Mouse (Mus musculus): ENCODE measurements around the gene Mgat4b.

Mgat4b gene

DNA sequence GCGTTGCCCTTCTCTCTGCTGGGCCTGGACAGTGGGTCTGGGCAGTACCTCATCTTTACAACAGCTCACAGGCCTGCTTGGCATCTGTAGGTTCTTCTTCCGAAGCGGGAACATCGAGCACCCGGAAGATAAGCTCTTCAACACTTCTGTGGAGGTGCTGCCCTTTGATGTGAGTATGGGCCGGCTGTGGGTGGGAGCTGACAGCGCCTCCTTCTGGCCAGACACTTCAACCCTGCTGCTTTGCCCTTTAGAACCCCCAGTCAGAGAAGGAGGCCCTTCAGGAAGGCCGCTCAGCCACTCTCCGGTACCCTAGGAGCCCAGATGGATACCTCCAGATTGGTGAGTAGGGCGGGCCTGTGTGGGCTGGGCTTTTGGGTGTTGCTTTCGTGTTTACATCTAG lies 23.3 kb downstream of the Mgat4b start:
- TF ChIP-seq CTCF (conservative IDR thresholded peaks at IDR 0.05; ENCODE audit: low read length) (peak; percentile 64), POU5F1 (IDR thresholded peaks at IDR 0.05; ENCODE audit: borderline replicate concordance, low read length) (no peak)
- H3K27me3 ChIP-seq (ENCODE audit: insufficient read depth, low read length): peaks cover 89% of the 10 kb centered on the region
- peaks cover 88% of the 10 kb centered on the region for H3K4me1 ChIP-seq (replicated peaks; ENCODE audit: low read depth, low read length)
- peaks cover 41% of the 10 kb centered on the region for H3K36me3 ChIP-seq (ENCODE audit: insufficient read depth, low read length)
- peak overlapping the region; percentile 74 for H3K4me3 ChIP-seq (replicated peaks; ENCODE audit: low read length)
- no peaks in the 10 kb centered on the region for H3K9me3 ChIP-seq (ENCODE audit: low read length)

GRCm38 (mm10) chr11:50234606-50235005 lies 23.9 kb downstream of the Mgat4b start:
- Histone ChIP-seq H3K4me3 (replicated peaks; ENCODE audit: low read length) (peak overlapping the region; percentile 74), H3K9me3 (ENCODE audit: low read length) (no peaks in the 10 kb centered on the region), H3K27me3 (ENCODE audit: insufficient read depth, low read length) (peaks cover 89% of the 10 kb centered on the region), H3K36me3 (ENCODE audit: insufficient read depth, low read length) (peaks cover 45% of the 10 kb centered on the region), H3K4me1 (replicated peaks; ENCODE audit: low read depth, low read length) (peaks cover 83% of the 10 kb centered on the region)
- TF ChIP-seq POU5F1 (IDR thresholded peaks at IDR 0.05; ENCODE audit: borderline replicate concordance, low read length): no peak
- no peak for TF ChIP-seq CTCF (conservative IDR thresholded peaks at IDR 0.05; ENCODE audit: low read length)
- TF ChIP-seq NANOG (IDR thresholded peaks at IDR 0.05; ENCODE audit: borderline replicate concordance, low read length): no peak

- peak overlapping the region; percentile 86 for H3K4me3 ChIP-seq (replicated peaks; ENCODE audit: low read length)
- H3K4me1 ChIP-seq (replicated peaks; ENCODE audit: low read depth, low read length): peaks cover 66% of the 10 kb centered on the region
- no peaks in the 10 kb centered on the region for H3K9me3 ChIP-seq (ENCODE audit: low read length)
- peaks cover 82% of the 10 kb centered on the region for H3K27me3 ChIP-seq (ENCODE audit: insufficient read depth, low read length)
- H3K36me3 ChIP-seq (ENCODE audit: insufficient read depth, low read length): peaks cover 53% of the 10 kb centered on the region
- TF ChIP-seq CTCF (conservative IDR thresholded peaks at IDR 0.05; ENCODE audit: low read length) (no peak), POU5F1 (IDR thresholded peaks at IDR 0.05; ENCODE audit: borderline replicate concordance, low read length) (no peak), NANOG (IDR thresholded peaks at IDR 0.05; ENCODE audit: borderline replicate concordance, low read length) (no peak)
Observed at GRCm38 (mm10) chr11:50236540-50236936, 25.8 kb downstream of the Mgat4b start.

DNA sequence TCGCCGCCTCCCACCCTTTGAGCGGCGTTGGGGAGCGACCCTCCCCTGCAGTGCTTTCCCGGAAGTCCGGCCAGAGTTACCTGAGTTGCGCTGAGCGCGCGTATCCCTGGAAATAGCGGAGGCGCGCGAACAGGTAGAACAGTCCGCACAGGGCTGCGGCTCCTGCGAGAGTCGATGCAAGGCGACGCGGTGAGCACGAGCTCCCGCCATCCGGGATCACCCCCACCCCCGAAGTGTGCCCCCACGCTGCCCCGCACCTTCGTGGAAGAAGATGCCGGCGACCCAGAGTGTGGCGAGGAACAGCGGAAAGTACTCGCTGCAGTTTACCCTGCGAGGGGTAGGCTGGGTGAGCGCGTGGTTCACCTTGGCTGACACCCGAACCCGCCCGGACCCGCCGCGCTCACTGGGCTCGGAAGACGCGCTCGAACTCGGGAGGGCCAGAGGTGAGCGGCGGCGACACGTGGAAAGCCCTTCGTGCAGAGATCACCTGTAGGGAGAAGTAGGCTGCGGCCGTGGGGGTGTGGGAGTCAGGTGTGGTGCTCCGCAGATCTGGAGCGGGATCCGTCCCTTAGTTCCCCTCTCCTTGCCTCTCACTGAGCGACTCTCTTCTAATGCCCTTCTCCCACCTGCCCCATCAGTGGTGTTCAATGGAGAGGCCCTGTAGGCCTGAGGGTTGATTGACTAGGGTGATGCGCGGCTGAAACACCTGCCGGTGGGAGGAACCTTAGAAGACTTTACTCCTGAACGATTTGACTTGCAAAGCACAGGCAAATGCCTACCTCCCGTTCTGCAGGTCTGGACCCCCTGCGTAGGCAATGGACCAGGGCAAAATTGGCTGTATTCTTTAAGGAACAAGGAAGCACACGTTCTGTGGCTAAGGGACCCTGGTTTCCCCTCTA lies 26.5 kb downstream of the Mgat4b start:
- Histone ChIP-seq H3K4me1 (replicated peaks; ENCODE audit: low read depth, low read length) (peaks cover 59% of the 10 kb centered on the region), H3K27me3 (ENCODE audit: insufficient read depth, low read length) (peaks cover 77% of the 10 kb centered on the region), H3K9me3 (ENCODE audit: low read length) (no peaks in the 10 kb centered on the region), H3K36me3 (ENCODE audit: insufficient read depth, low read length) (peaks cover 49% of the 10 kb centered on the region), H3K4me3 (replicated peaks; ENCODE audit: low read length) (peak overlapping the region; percentile 86)
- TF ChIP-seq NANOG (IDR thresholded peaks at IDR 0.05; ENCODE audit: borderline replicate concordance, low read length) (no peak), CTCF (conservative IDR thresholded peaks at IDR 0.05; ENCODE audit: low read length) (no peak)

GRCm38 (mm10) chr11:50238324-50238723 lies 27.6 kb downstream of the Mgat4b start, which contains the start of gene Ltc4s:
Gene Ltc4s, minus strand, starts transcription at chr11:50238616.
- TF ChIP-seq POU5F1 (IDR thresholded peaks at IDR 0.05; ENCODE audit: borderline replicate concordance, low read length) (no peak), NANOG (IDR thresholded peaks at IDR 0.05; ENCODE audit: borderline replicate concordance, low read length) (no peak), CTCF (conservative IDR thresholded peaks at IDR 0.05; ENCODE audit: low read length) (no peak)
- Histone ChIP-seq H3K9me3 (ENCODE audit: low read length) (no peaks in the 10 kb centered on the region), H3K4me3 (replicated peaks; ENCODE audit: low read length) (peak within 1 kb of the TSS; percentile 86), H3K36me3 (ENCODE audit: insufficient read depth, low read length) (peaks cover 37% of the 10 kb centered on the region), H3K27me3 (ENCODE audit: insufficient read depth, low read length) (peaks cover 66% of the 10 kb centered on the region), H3K4me1 (replicated peaks; ENCODE audit: low read depth, low read length) (peaks cover 48% of the 10 kb centered on the region)

- Histone ChIP-seq H3K9me3 (ENCODE audit: low read length) (no peaks in the 10 kb centered on the region), H3K27me3 (ENCODE audit: insufficient read depth, low read length) (peaks cover 59% of the 10 kb centered on the region), H3K4me3 (replicated peaks; ENCODE audit: low read length) (peak overlapping the region; percentile 86; the same call in 1 of the 2 replicates), H3K4me1 (replicated peaks; ENCODE audit: low read depth, low read length) (peaks cover 40% of the 10 kb centered on the region), H3K36me3 (ENCODE audit: insufficient read depth, low read length) (peaks cover 29% of the 10 kb centered on the region)
- no peak for TF ChIP-seq NANOG (IDR thresholded peaks at IDR 0.05; ENCODE audit: borderline replicate concordance, low read length)
- no peak for TF ChIP-seq POU5F1 (IDR thresholded peaks at IDR 0.05; ENCODE audit: borderline replicate concordance, low read length)
- no peak for TF ChIP-seq CTCF (conservative IDR thresholded peaks at IDR 0.05; ENCODE audit: low read length)
Observed at GRCm38 (mm10) chr11:50238821-50239791, 28.4 kb downstream of the Mgat4b start.

GRCm38 (mm10) chr11:50240235-50240911 lies 29.7 kb downstream of the Mgat4b start:
- TF ChIP-seq CTCF (conservative IDR thresholded peaks at IDR 0.05; ENCODE audit: low read length) (no peak), POU5F1 (IDR thresholded peaks at IDR 0.05; ENCODE audit: borderline replicate concordance, low read length) (no peak), NANOG (IDR thresholded peaks at IDR 0.05; ENCODE audit: borderline replicate concordance, low read length) (no peak)
- peaks cover 48% of the 10 kb centered on the region for H3K27me3 ChIP-seq (ENCODE audit: insufficient read depth, low read length)
- H3K36me3 ChIP-seq (ENCODE audit: insufficient read depth, low read length): peaks cover 20% of the 10 kb centered on the region
- no peaks in the 10 kb centered on the region for H3K9me3 ChIP-seq (ENCODE audit: low read length)
- peaks cover 34% of the 10 kb centered on the region for H3K4me1 ChIP-seq (replicated peaks; ENCODE audit: low read depth, low read length)
- H3K4me3 ChIP-seq (replicated peaks; ENCODE audit: low read length): no peak overlapping the region
